Mouse (Mus musculus) heart, embryonic 16.5 days (tissue): ENCODE measurements around the gene Vegfb. TPM values are rescaled to one million over a fixed set of nuclear protein-coding genes. Genes with fewer than 3 reads are reported as not detected.
A peak's percentile ranks its signal among the peaks of the same experiment; 100 is the strongest.

Experiments used
- ATAC-seq: fragments of 200-750 bp; cut with Nextera tagmentation; replicated peaks from 2 replicates; pipeline ENCODE4 v1.8.0; 2017; ENCODE audit warnings: moderate number of reproducible peaks; ENCODE audit not compliant: insufficient read depth, low FRiP score; ENCODE audit errors: extremely low read depth
- H3K27ac ChIP-seq: fragments of 300-500 bp; sonication (generic); 2 replicates; pipeline ENCODE4 v1.5.1; 2014; ENCODE audit warnings: mild to moderate bottlenecking, low read length, control low read depth, moderate library complexity
- H3K27me3 ChIP-seq: fragments of 300-500 bp; sonication (generic); 2 replicates; pipeline ENCODE4 v1.6.1; 2014; ENCODE audit warnings: low read length, mixed read lengths; ENCODE audit not compliant: control insufficient read depth, insufficient read depth
- H3K36me3 ChIP-seq: fragments of 300-500 bp; sonication (generic); 2 replicates; pipeline ENCODE4 v1.6.1; 2014; ENCODE audit not compliant: control insufficient read depth, insufficient read depth
- H3K4me1 ChIP-seq: fragments of 300-500 bp; sonication (generic); 2 replicates; pipeline ENCODE4 v1.6.1; 2014; ENCODE audit warnings: low read length, mixed read lengths; ENCODE audit not compliant: control insufficient read depth, insufficient read depth
- H3K4me2 ChIP-seq: fragments of 300-500 bp; sonication (generic); 2 replicates; pipeline ENCODE4 v1.6.1; 2014; ENCODE audit warnings: low read depth, mild to moderate bottlenecking, control low read depth, low read length
- H3K4me3 ChIP-seq: fragments of 300-500 bp; sonication (generic); 2 replicates; pipeline ENCODE4 v1.5.1; 2014; ENCODE audit warnings: mild to moderate bottlenecking, control low read depth, low read length
- H3K9ac ChIP-seq: fragments of 300-500 bp; sonication (generic); 2 replicates; pipeline ENCODE4 v1.6.1; 2014; ENCODE audit warnings: low read length, control low read depth
- H3K9me3 ChIP-seq: fragments of 300-500 bp; sonication (generic); replicated peaks from 2 replicates; pipeline ENCODE4 v1.6.1; 2016; ENCODE audit warnings: low read length; ENCODE audit not compliant: control insufficient read depth
- WGBS: fragments of 180-500 bp; shearing (Covaris S2); extraction: QIAGEN DNeasy Blood & Tissue Kit; methylation state at CpG from one replicate; pipeline ENCODE4 v1.1.7; 2014; 5-methylcytosine and 5-hydroxymethylcytosine counted together
- polyA plus RNA-seq: library from polyadenylated mRNA; unstranded; fragments of >200 nt; fragmentation: Nextera tagmentation; extraction: Ambion mirVana; gene quantifications from 2 replicates; pipeline ENCODE4 v1.2.1, GENCODE M21; 2015

Gene Vegfb
- polyA plus RNA-seq, 1 experiment from 2014 or later, result 123 TPM

- peaks cover 16% of the 10 kb centered on the region for H3K36me3 ChIP-seq
- H3K27ac ChIP-seq, result peak within 1 kb of the TSS; percentile 89
- no peaks in the 10 kb centered on the region for H3K9me3 ChIP-seq
- peak within 1 kb of the TSS; percentile 91 for H3K4me2 ChIP-seq
- peaks cover 38% of the 10 kb centered on the region for H3K4me1 ChIP-seq
- H3K4me3 ChIP-seq, result peak within 1 kb of the TSS; percentile 71
- no peaks in the 10 kb centered on the region for H3K27me3 ChIP-seq
- peak within 1 kb of the TSS; percentile 81 for H3K9ac ChIP-seq
- no peak for ATAC-seq
- WGBS, result 1% methylated on average over 16 of the region's 16 CpGs
Measured at GRCm38 (mm10) chr19:6975537-6976521, 11.6 kb downstream of the Vegfb start, which contains the start of gene Plcb3. Plcb3 (minus strand) TSS chr19:6976470.

- H3K4me3 ChIP-seq, result peak within 1 kb of the TSS; percentile 71
- WGBS, result under 1% methylated on average over 70 of the region's 84 CpGs
- H3K27me3 ChIP-seq, result no peaks in the 10 kb centered on the region
- H3K9me3 ChIP-seq, result no peaks in the 10 kb centered on the region
- peak; percentile 61 for ATAC-seq
- peaks cover 16% of the 10 kb centered on the region for H3K36me3 ChIP-seq
- peaks cover 48% of the 10 kb centered on the region for H3K4me1 ChIP-seq
- peak within 1 kb of the TSS; percentile 81 for H3K9ac ChIP-seq
- peak within 1 kb of the TSS; percentile 89 for H3K27ac ChIP-seq
- peak within 1 kb of the TSS; percentile 91 for H3K4me2 ChIP-seq
Measured at GRCm38 (mm10) chr19:6974211-6975205, 12.9 kb downstream of the Vegfb start, which contains the start of gene Ppp1r14b. Ppp1r14b (plus strand) TSS chr19:6974968.

GRCm38 (mm10) chr19:6973581-6974190, 13.8 kb downstream of the Vegfb start:
- no peak for ATAC-seq
- Histone ChIP-seq H3K4me3 (peak overlapping the region; percentile 71), H3K9me3 (no peaks in the 10 kb centered on the region), H3K27ac (peak overlapping the region; percentile 89), H3K9ac (peak overlapping the region; percentile 81), H3K36me3 (peaks cover 16% of the 10 kb centered on the region), H3K27me3 (no peaks in the 10 kb centered on the region), H3K4me2 (peak overlapping the region; percentile 91), H3K4me1 (peaks cover 45% of the 10 kb centered on the region)
- 33% methylated on average over 12 of the region's 12 CpGs for WGBS

GRCm38 (mm10) chr19:6972247-6972917, 15.1 kb downstream of the Vegfb start:
- peaks cover 3% of the 10 kb centered on the region for H3K36me3 ChIP-seq
- 82% methylated on average over 13 of the region's 13 CpGs for WGBS
- no peak overlapping the region for H3K9ac ChIP-seq
- H3K4me1 ChIP-seq, result peaks cover 42% of the 10 kb centered on the region
- H3K4me2 ChIP-seq, result no peak overlapping the region
- H3K4me3 ChIP-seq, result no peak overlapping the region
- H3K9me3 ChIP-seq, result no peaks in the 10 kb centered on the region
- no peak overlapping the region for H3K27ac ChIP-seq
- no peak for ATAC-seq
- no peaks in the 10 kb centered on the region for H3K27me3 ChIP-seq

DNA sequence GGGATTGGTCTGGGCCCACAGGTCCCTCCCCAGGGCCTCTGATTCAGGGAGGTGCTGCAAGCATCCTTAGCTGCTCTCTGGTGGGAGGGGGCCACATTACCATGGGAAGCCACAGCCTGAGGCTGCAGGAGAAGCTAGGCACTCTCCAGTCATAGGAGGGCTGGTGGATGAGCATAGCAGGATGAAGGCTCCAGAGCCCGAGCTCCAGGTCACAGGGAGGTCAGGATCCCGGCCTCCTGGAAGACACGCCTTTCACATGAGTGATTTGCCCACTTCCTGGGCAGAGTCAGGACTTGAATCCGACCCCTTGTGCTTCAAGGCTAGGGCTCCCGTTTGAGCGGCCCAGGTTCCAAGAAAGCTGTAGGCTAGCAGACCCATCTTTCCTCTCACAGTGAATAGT, 15.8 kb downstream of the Vegfb start:
- H3K4me3 ChIP-seq, result no peak overlapping the region
- no peaks in the 10 kb centered on the region for H3K36me3 ChIP-seq
- peak overlapping the region; percentile 20; the same call in 1 of the 2 replicates for H3K27ac ChIP-seq
- ATAC-seq, result no peak
- no peaks in the 10 kb centered on the region for H3K9me3 ChIP-seq
- no peak overlapping the region for H3K4me2 ChIP-seq
- H3K4me1 ChIP-seq, result peaks cover 38% of the 10 kb centered on the region
- no peak overlapping the region for H3K9ac ChIP-seq
- H3K27me3 ChIP-seq, result no peaks in the 10 kb centered on the region
- 35% methylated on average over 6 of the region's 6 CpGs for WGBS

GRCm38 (mm10) chr19:6970460-6971085, 16.9 kb downstream of the Vegfb start:
- Histone ChIP-seq H3K27me3 (no peaks in the 10 kb centered on the region), H3K27ac (peak overlapping the region; percentile 32), H3K4me1 (peaks cover 34% of the 10 kb centered on the region), H3K36me3 (peaks cover 4% of the 10 kb centered on the region; the same call in 1 of the 2 replicates), H3K9me3 (no peaks in the 10 kb centered on the region), H3K4me2 (peak overlapping the region; percentile 63), H3K4me3 (peak overlapping the region; percentile 61; the same call in 1 of the 2 replicates), H3K9ac (peak overlapping the region; percentile 76)
- 27% methylated on average over 11 of the region's 11 CpGs for WGBS
- ATAC-seq, result no peak

GRCm38 (mm10) chr19:6969665-6970381, 17.6 kb downstream of the Vegfb start:
- ATAC-seq, result peak; percentile 71
- WGBS, result under 1% methylated on average over 55 of the region's 55 CpGs
- Histone ChIP-seq H3K27ac (peak overlapping the region; percentile 1), H3K27me3 (no peaks in the 10 kb centered on the region), H3K4me3 (peak overlapping the region; percentile 61), H3K9me3 (no peaks in the 10 kb centered on the region), H3K9ac (peak overlapping the region; percentile 76), H3K4me2 (peak overlapping the region; percentile 63), H3K4me1 (peaks cover 34% of the 10 kb centered on the region), H3K36me3 (peaks cover 10% of the 10 kb centered on the region)
